ENCODE assay signal across 8 mouse cellular contexts in the genomic region with DNA sequence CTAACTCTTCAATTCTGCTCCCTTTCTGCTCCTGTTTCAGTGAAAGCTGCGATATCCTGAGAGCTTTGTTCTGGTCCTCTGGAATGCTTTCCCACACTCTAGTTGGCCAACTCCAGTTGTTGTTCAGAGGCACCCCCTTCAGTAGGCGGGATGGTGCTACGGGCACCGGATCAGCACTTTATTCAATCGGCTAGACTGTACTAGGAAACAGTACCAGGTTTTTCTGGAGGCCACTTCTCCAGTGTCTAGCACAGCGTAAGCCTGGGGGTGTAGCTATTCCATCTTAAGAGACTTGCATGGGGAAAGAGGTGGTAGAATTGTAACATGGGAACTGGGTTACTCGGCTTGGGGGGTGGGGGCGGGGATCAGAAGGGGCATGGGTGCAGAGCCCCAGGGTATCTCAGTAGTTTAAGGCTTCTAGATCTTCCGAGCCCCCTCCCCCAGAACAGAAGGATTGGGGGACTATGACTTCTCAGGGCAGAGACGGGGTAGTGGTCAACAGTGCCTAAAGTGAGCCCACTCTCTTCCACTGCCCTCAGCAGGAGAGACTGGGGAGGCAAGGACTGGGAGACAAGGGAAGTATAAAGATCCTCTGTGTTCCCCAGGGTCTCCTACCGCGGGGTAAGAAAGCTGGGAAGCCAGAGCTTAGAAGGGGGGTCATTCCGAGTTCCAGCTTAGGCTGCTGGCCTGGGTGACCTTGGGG. TPM values are rescaled to one million over a fixed set of nuclear protein-coding genes. Genes with fewer than 3 reads are reported as not detected.
DNase-seq lines count a peak whose midpoint lies in the region; ATAC-seq and TF ChIP-seq lines count a peak whose summit lies in the region.

No protein-coding gene starts in this region.

- peak overlapping the region; percentile 99 for H3K4me2 ChIP-seq in hindbrain, embryonic 11.5 days (replicated peaks; ENCODE audit: low read depth, low read length)
- peak overlapping the region; percentile 99 for H3K4me2 ChIP-seq in midbrain, embryonic 15.5 days

- H3K9me3 ChIP-seq in hindbrain, embryonic 11.5 days (ENCODE audit: control insufficient read depth, low read length): no peaks in the 10 kb centered on the region
- H3K9me3 ChIP-seq in midbrain, embryonic 15.5 days: no peaks in the 10 kb centered on the region

- intact Hi-C loops in left cerebral cortex, postnatal 10 days (cut with DNase I): loop anchor here (5.0 kb wide), 1 partner anchor 88 kb away; no protein-coding TSS in a partner anchor

- no peak for TF ChIP-seq POLR2A in cortical plate, adult 2 months (IDR thresholded peaks at IDR 0.05; ENCODE audit: extremely low read depth, insufficient read depth, low read length)

- H3K27me3 ChIP-seq in hindbrain, embryonic 11.5 days (ENCODE audit: control insufficient read depth, insufficient read depth, low read length): peaks cover 7% of the 10 kb centered on the region; the same call in 1 of the 2 replicates
- peaks cover 13% of the 10 kb centered on the region; the same call in 1 of the 2 replicates for H3K27me3 ChIP-seq in midbrain, embryonic 15.5 days (replicated peaks)

- no peak for TF ChIP-seq CTCF in cortical plate, adult 2 months (IDR thresholded peaks at IDR 0.05; ENCODE audit: extremely low read depth, insufficient read depth, low read length)

- DNase-seq in layer of hippocampus, adult 9-11 months: peak; percentile 25
- no peak for DNase-seq in layer of hippocampus, adult 8-10 months (ENCODE audit: low spot score in 2 of 2)
- peak; percentile 25 for DNase-seq in hindbrain, embryonic 11.5 days (ENCODE audit: low spot score)
- no peak for DNase-seq in adrenal gland, adult 18-20 months (ENCODE audit: low spot score in 2 of 2)
- DNase-seq in cerebellum, adult 11-12 months: no peak
- no peak for DNase-seq in left cerebral cortex, postnatal 10 days (ENCODE audit: extremely low spot score in 1 of 2, low spot score in 2 of 2)

- no peaks in the 10 kb centered on the region for H3K36me3 ChIP-seq in hindbrain, embryonic 11.5 days (ENCODE audit: control insufficient read depth, insufficient read depth, low read length)
- no peaks in the 10 kb centered on the region for H3K36me3 ChIP-seq in midbrain, embryonic 15.5 days (replicated peaks)

- H3K9ac ChIP-seq in hindbrain, embryonic 11.5 days (ENCODE audit: low read depth, low read length): peak overlapping the region; percentile 60
- peak overlapping the region; percentile 43; the same call in 1 of the 2 replicates for H3K9ac ChIP-seq in midbrain, embryonic 15.5 days

- WGBS in hindbrain, embryonic 11.5 days: 22% methylated on average over 13 of the region's 13 CpGs
- 29% methylated on average over 13 of the region's 13 CpGs for WGBS in midbrain, embryonic 15.5 days

- H3K4me3 ChIP-seq in cortical plate, adult 2 months (ENCODE audit: insufficient read depth, low read length): peak overlapping the region; percentile 54
- H3K4me3 ChIP-seq in hindbrain, embryonic 11.5 days (ENCODE audit: low read depth, low read length): peak overlapping the region; percentile 60
- peak overlapping the region; percentile 72 for H3K4me3 ChIP-seq in midbrain, embryonic 15.5 days

- peak; percentile 63 for ATAC-seq in hindbrain, embryonic 11.5 days (ENCODE audit: low FRiP score)
- peak; percentile 49 for ATAC-seq in midbrain, embryonic 15.5 days (replicated peaks)

- peak overlapping the region; percentile 14; the same call in 1 of the 2 replicates for H3K27ac ChIP-seq in cortical plate, adult 2 months (ENCODE audit: insufficient read depth, low read length)
- H3K27ac ChIP-seq in hindbrain, embryonic 11.5 days (ENCODE audit: low read depth, low read length): no peak overlapping the region
- H3K27ac ChIP-seq in midbrain, embryonic 15.5 days: no peak overlapping the region

- H3K4me1 ChIP-seq in cortical plate, adult 2 months (ENCODE audit: control insufficient read depth, insufficient read depth, low read length): no peaks in the 10 kb centered on the region
- 0 out of 2 replicates have a peak, but pooled peaks cover 2% of the 10 kb centered on the region for H3K4me1 ChIP-seq in hindbrain, embryonic 11.5 days (replicated peaks; ENCODE audit: control insufficient read depth, insufficient read depth, low read length)
- H3K4me1 ChIP-seq in midbrain, embryonic 15.5 days: peaks cover 13% of the 10 kb centered on the region

RNA-seq across cellular contexts. Expression of gene Frmpd1, which starts 0.7 kb away (rescaled TPM):
- 10 to 100 TPM; 10.0 to 14.9 (median 12.5) TPM for total RNA-seq in layer of hippocampus, adult 8-10 months (2022)
- polyA plus RNA-seq in cortical plate, adult 2 months (2012; rRNA removed): 6.7 and 7.6 TPM in 2 replicates
- polyA plus RNA-seq in hindbrain, embryonic 11.5 days (2014; fragmentation: Nextera tagmentation; extraction: Ambion mirVana): 1.6 and 1.9 TPM in 2 replicates
- 1.4 and 1.5 TPM in 2 replicates for polyA plus RNA-seq in midbrain, embryonic 15.5 days (2015; fragmentation: Nextera tagmentation; extraction: Ambion mirVana)
- total RNA-seq in adrenal gland, adult 18-20 months (2021): 1 to 10 TPM; 5.7 to 6.6 TPM
- 10 to 100 TPM; 13.5 to 18.5 TPM for total RNA-seq in left cerebral cortex, postnatal 10 days (2021)

Comparison
In these comparisons a context has a peak if more than half of its experiments do, and no peak if none do; other contexts are left out.
1. DNase-seq: peak in layer of hippocampus, adult 9-11 months (single experiment) and hindbrain, embryonic 11.5 days (single experiment); none in layer of hippocampus, adult 8-10 months (0 of 2), adrenal gland, adult 18-20 months (0 of 2), cerebellum, adult 11-12 months (single experiment) and left cerebral cortex, postnatal 10 days (0 of 2).
2. Peak in every context shown above with its lines, with median percentiles within 50 percentile points of each other: H3K4me3 ChIP-seq.